ENCODE assay signal across 10 mouse cellular contexts in the genomic region with DNA sequence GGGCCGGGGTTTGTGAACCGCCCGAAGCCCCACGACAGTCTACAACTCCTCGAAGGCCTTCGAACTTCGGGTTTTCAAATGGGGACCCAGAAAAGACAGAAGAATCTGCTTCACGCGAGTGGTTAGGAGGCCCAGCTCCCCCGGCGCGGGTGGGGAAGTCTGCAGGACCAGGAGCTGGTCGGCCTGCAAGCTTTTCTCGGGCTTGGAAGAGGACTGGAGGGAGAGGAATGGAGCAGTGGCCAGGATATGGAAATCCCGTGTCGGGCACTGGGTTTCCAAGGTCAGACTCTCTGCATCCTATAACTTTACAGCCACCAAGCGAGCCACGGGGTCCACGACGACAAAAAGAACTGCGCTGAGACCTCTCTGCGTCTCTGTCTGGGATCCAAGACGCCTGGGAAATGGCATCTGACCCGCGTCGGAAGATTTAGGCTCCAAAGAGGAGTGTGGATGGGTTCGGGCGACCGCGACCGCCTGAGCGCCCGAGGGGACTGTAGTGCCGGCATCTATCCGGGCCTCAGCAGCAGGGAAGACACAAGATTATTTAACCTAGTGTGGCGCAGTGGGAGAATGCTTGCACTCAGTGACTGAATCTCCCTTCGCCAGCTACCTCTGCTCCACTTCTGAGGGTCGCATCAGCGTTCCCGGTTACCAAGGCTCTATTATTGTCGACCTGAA. TPM values are rescaled to one million over a fixed set of nuclear protein-coding genes. Genes with fewer than 3 reads are reported as not detected.
DNase-seq lines count a peak whose midpoint lies in the region; ATAC-seq and TF ChIP-seq lines count a peak whose summit lies in the region.
"Had no signal": no experiment of that assay in that cellular context is flagged by ENCODE, and none has a peak within 500 bp of the region (broad histone marks: within the 10 kb centered on the region; RNA-seq: fewer than 3 reads in every experiment).

No protein-coding gene starts in this region.

- no peak overlapping the region for H3K4me2 ChIP-seq in forebrain, embryonic 11.5 days (ENCODE audit: low read depth, low read length, severe bottlenecking)
- H3K4me2 ChIP-seq in forebrain, postnatal 0 days (ENCODE audit: low read depth): no peak overlapping the region
- H3K4me2 ChIP-seq in liver, embryonic 11.5 days: no peak overlapping the region
- peak overlapping the region; percentile 71 for H3K4me2 ChIP-seq in embryonic facial prominence, embryonic 14.5 days (ENCODE audit: low read depth, low read length)
- peak overlapping the region; percentile 53; the same call in 1 of the 2 replicates for H3K4me2 ChIP-seq in neural tube, embryonic 12.5 days (replicated peaks)

- no peak overlapping the region for H3K4me3 ChIP-seq in forebrain, embryonic 11.5 days (ENCODE audit: low read depth, low read length)
- H3K4me3 ChIP-seq in forebrain, postnatal 0 days (ENCODE audit: low read depth, low read length): no peak overlapping the region
- no peak overlapping the region for H3K4me3 ChIP-seq in liver, embryonic 11.5 days (ENCODE audit: low read depth, low read length)
- H3K4me3 ChIP-seq in embryonic facial prominence, embryonic 14.5 days (ENCODE audit: low read depth, low read length): peak overlapping the region; percentile 46; the same call in 1 of the 2 replicates
- no peak overlapping the region for H3K4me3 ChIP-seq in neural tube, embryonic 12.5 days

- peaks cover 93% of the 10 kb centered on the region for H3K27me3 ChIP-seq in forebrain, embryonic 11.5 days (ENCODE audit: control insufficient read depth, insufficient read depth, low read length)
- peaks cover 75% of the 10 kb centered on the region for H3K27me3 ChIP-seq in forebrain, postnatal 0 days (ENCODE audit: insufficient read depth, low read length)
- peaks cover 99% of the 10 kb centered on the region for H3K27me3 ChIP-seq in liver, embryonic 11.5 days (replicated peaks; ENCODE audit: control insufficient read depth, insufficient read depth, low read length)
- H3K27me3 ChIP-seq in embryonic facial prominence, embryonic 14.5 days (replicated peaks; ENCODE audit: control insufficient read depth, insufficient read depth, low read length): peaks cover 99% of the 10 kb centered on the region
- peaks cover 99% of the 10 kb centered on the region for H3K27me3 ChIP-seq in neural tube, embryonic 12.5 days (replicated peaks)

- H3K36me3 ChIP-seq in forebrain, embryonic 11.5 days (ENCODE audit: control insufficient read depth, insufficient read depth, low read length): no peaks in the 10 kb centered on the region
- no peaks in the 10 kb centered on the region for H3K36me3 ChIP-seq in forebrain, postnatal 0 days (ENCODE audit: insufficient read depth)
- H3K36me3 ChIP-seq in liver, embryonic 11.5 days (ENCODE audit: control insufficient read depth, insufficient read depth, low read length): no peaks in the 10 kb centered on the region
- no peaks in the 10 kb centered on the region for H3K36me3 ChIP-seq in embryonic facial prominence, embryonic 14.5 days (ENCODE audit: control insufficient read depth, insufficient read depth, low read length)
- no peaks in the 10 kb centered on the region for H3K36me3 ChIP-seq in neural tube, embryonic 12.5 days

- no peak for TF ChIP-seq CTCF in forebrain, postnatal 0 days (IDR thresholded peaks at IDR 0.05; ENCODE audit: low read depth)

- no peak for ATAC-seq in forebrain, embryonic 11.5 days (replicated peaks; ENCODE audit: low FRiP score)
- ATAC-seq in forebrain, postnatal 0 days: no peak
- no peak for ATAC-seq in liver, embryonic 11.5 days (replicated peaks; ENCODE audit: low FRiP score)
- no peak for ATAC-seq in embryonic facial prominence, embryonic 14.5 days (ENCODE audit: low read depth)
- no peak for ATAC-seq in neural tube, embryonic 12.5 days (ENCODE audit: low FRiP score, low read depth)
- ATAC-seq: hindbrain, postnatal 0 days had no signal

- no peak overlapping the region for H3K27ac ChIP-seq in forebrain, embryonic 11.5 days (ENCODE audit: low read depth, low read length)
- H3K27ac ChIP-seq in forebrain, postnatal 0 days (ENCODE audit: low read depth, low read length): no peak overlapping the region
- no peak overlapping the region for H3K27ac ChIP-seq in liver, embryonic 11.5 days (ENCODE audit: low read depth, low read length)
- H3K27ac ChIP-seq in embryonic facial prominence, embryonic 14.5 days (replicated peaks; ENCODE audit: low read depth, low read length): no peak overlapping the region
- H3K27ac ChIP-seq in neural tube, embryonic 12.5 days: no peak overlapping the region
- H3K27ac ChIP-seq: hindbrain, postnatal 0 days had no signal

- no peak overlapping the region for H3K9ac ChIP-seq in forebrain, embryonic 11.5 days (ENCODE audit: low read length)
- H3K9ac ChIP-seq in forebrain, postnatal 0 days: no peak overlapping the region
- no peak overlapping the region for H3K9ac ChIP-seq in liver, embryonic 11.5 days (ENCODE audit: low read depth, low read length)
- H3K9ac ChIP-seq in embryonic facial prominence, embryonic 14.5 days (ENCODE audit: low read depth, low read length): peak overlapping the region; percentile 5; the same call in 1 of the 2 replicates
- H3K9ac ChIP-seq in neural tube, embryonic 12.5 days: no peak overlapping the region

- H3K9me3 ChIP-seq in forebrain, embryonic 11.5 days (ENCODE audit: control insufficient read depth, low read length): no peaks in the 10 kb centered on the region
- no peaks in the 10 kb centered on the region for H3K9me3 ChIP-seq in forebrain, postnatal 0 days (ENCODE audit: low read length)
- no peaks in the 10 kb centered on the region for H3K9me3 ChIP-seq in liver, embryonic 11.5 days (ENCODE audit: control insufficient read depth, low read length)
- no peaks in the 10 kb centered on the region for H3K9me3 ChIP-seq in embryonic facial prominence, embryonic 14.5 days (ENCODE audit: control insufficient read depth, low read length)
- H3K9me3 ChIP-seq in neural tube, embryonic 12.5 days: no peaks in the 10 kb centered on the region

- WGBS in forebrain, embryonic 11.5 days: under 1% methylated on average over 41 of the region's 41 CpGs
- WGBS in forebrain, postnatal 0 days: under 1% methylated on average over 41 of the region's 41 CpGs
- 2% methylated on average over 41 of the region's 41 CpGs for WGBS in liver, embryonic 11.5 days
- 2% methylated on average over 40 of the region's 41 CpGs for WGBS in embryonic facial prominence, embryonic 14.5 days
- under 1% methylated on average over 41 of the region's 41 CpGs for WGBS in neural tube, embryonic 12.5 days

- peaks cover 25% of the 10 kb centered on the region for H3K4me1 ChIP-seq in forebrain, embryonic 11.5 days (replicated peaks; ENCODE audit: control insufficient read depth, insufficient read depth, low read length)
- no peaks in the 10 kb centered on the region for H3K4me1 ChIP-seq in forebrain, postnatal 0 days (ENCODE audit: insufficient read depth)
- H3K4me1 ChIP-seq in liver, embryonic 11.5 days (replicated peaks; ENCODE audit: control insufficient read depth, insufficient read depth, low read length): peaks cover 14% of the 10 kb centered on the region
- peaks cover 9% of the 10 kb centered on the region; the same call in 1 of the 2 replicates for H3K4me1 ChIP-seq in embryonic facial prominence, embryonic 14.5 days (ENCODE audit: control insufficient read depth, insufficient read depth, low read length)
- H3K4me1 ChIP-seq in neural tube, embryonic 12.5 days: peaks cover 22% of the 10 kb centered on the region

- DNase-seq in forebrain, embryonic 11.5 days (ENCODE audit: low spot score): peak; percentile 65
- DNase-seq in forebrain, postnatal 0 days: no peak
- peak; percentile 53 for DNase-seq in liver, embryonic 11.5 days (ENCODE audit: low spot score)
- no peak for DNase-seq in liver
- DNase-seq in embryonic facial prominence, embryonic 14.5 days (ENCODE audit: low spot score): no peak
- no peak for DNase-seq in right cerebral cortex, postnatal 14 days
- DNase-seq in retina, embryonic 14.5 days (ENCODE audit: low spot score): no peak

RNA-seq across cellular contexts. Expression of a gene that starts 0.7 kb away (rescaled TPM):
- polyA plus RNA-seq in forebrain, embryonic 11.5 days (2014; fragmentation: Nextera tagmentation; extraction: Ambion mirVana): 1.2 and 1.3 TPM in 2 replicates
- 0.08 and 0.29 TPM in 2 replicates for total RNA-seq in forebrain, postnatal 0 days (2014; rRNA removed)
- polyA plus RNA-seq in forebrain, postnatal 0 days (2015; fragmentation: Nextera tagmentation; extraction: Ambion mirVana): 0.04 and 0.27 TPM in 2 replicates
- 0.04 and 0.15 TPM in 2 replicates for polyA plus RNA-seq in liver, embryonic 11.5 days (2014; fragmentation: Nextera tagmentation; extraction: Ambion mirVana)
- 3.3 and 3.6 TPM in 2 replicates for polyA plus RNA-seq in embryonic facial prominence, embryonic 14.5 days (2014; fragmentation: Nextera tagmentation; extraction: Ambion mirVana)
- polyA plus RNA-seq in neural tube, embryonic 12.5 days (2016; fragmentation: Nextera tagmentation; extraction: Ambion mirVana): 0.16 and 0.22 TPM in 2 replicates
- total RNA-seq: hindbrain, postnatal 0 days had no signal
- polyA plus RNA-seq: cortical plate, adult 2 months; hindbrain, postnatal 0 days had no signal

Comparison
In these comparisons a context has a peak if more than half of its experiments do, and no peak if none do; other contexts are left out.
1. DNase-seq: peak in forebrain, embryonic 11.5 days (single experiment) and liver, embryonic 11.5 days (single experiment); none in forebrain, postnatal 0 days (single experiment), liver (single experiment), embryonic facial prominence, embryonic 14.5 days (single experiment), right cerebral cortex, postnatal 14 days (single experiment) and retina, embryonic 14.5 days (single experiment).
2. H3K4me2 ChIP-seq: peak in embryonic facial prominence, embryonic 14.5 days (single experiment) and neural tube, embryonic 12.5 days (single experiment); none in forebrain, embryonic 11.5 days (single experiment), forebrain, postnatal 0 days (single experiment) and liver, embryonic 11.5 days (single experiment).